ENCODE assay signal across 8 mouse cellular contexts in the genomic region with DNA sequence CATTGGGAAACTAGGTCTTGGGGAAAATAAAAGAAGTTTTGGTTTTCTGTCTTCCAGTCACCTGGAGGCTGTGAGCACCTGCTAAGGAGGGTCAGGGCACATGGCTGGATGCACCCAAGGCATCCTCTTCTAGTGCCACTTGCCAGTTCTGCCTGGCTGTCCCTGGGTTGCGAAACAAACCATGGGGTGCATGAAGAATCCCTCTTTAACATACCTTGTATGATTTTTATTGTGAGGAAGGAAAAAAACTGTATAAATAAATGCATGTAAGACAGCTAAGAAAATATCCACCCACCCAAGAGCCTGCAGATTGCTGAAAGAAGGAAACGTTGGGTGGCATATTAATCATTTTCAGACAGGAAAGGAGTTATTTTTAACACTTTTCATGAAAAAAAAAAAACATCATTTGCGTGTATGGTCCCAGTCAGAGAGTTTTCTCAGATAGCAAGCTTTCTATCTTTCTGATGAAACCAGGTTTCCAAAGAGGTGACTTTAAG.
A peak's percentile ranks its signal among the peaks of the same experiment; 100 is the strongest.
DNase-seq lines count a peak whose midpoint lies in the region; ATAC-seq and TF ChIP-seq lines count a peak whose summit lies in the region.
"Had no signal": no experiment of that assay in that cellular context is flagged by ENCODE, and none has a peak within 500 bp of the region (broad histone marks: within the 10 kb centered on the region; RNA-seq: fewer than 3 reads in every experiment).

No protein-coding gene starts in this region.

- H3K9me3 ChIP-seq in forebrain, embryonic 11.5 days (ENCODE audit: control insufficient read depth, low read length): no peaks in the 10 kb centered on the region
- H3K9me3 ChIP-seq in hindbrain, embryonic 14.5 days (ENCODE audit: control insufficient read depth, low read length): no peaks in the 10 kb centered on the region
- H3K9me3 ChIP-seq in midbrain, postnatal 0 days (ENCODE audit: low read length): no peaks in the 10 kb centered on the region
- H3K9me3 ChIP-seq: intestine, embryonic 15.5 days had no signal

- 45% methylated on average over 3 of the region's 3 CpGs for WGBS in kidney, adult 2 months
- 88% methylated on average over 3 of the region's 3 CpGs for WGBS in forebrain, embryonic 11.5 days
- WGBS in hindbrain, embryonic 14.5 days: 65% methylated on average over 3 of the region's 3 CpGs
- WGBS in midbrain, postnatal 0 days: 52% methylated on average over 3 of the region's 3 CpGs

- H3K27me3 ChIP-seq in kidney, adult 2 months (replicated peaks; ENCODE audit: control insufficient read depth, insufficient read depth, low read length): no peaks in the 10 kb centered on the region
- H3K27me3 ChIP-seq in forebrain, embryonic 11.5 days (ENCODE audit: control insufficient read depth, insufficient read depth, low read length): peaks cover 14% of the 10 kb centered on the region
- 0 out of 2 replicates have a peak, but pooled peaks cover 4% of the 10 kb centered on the region for H3K27me3 ChIP-seq in hindbrain, embryonic 14.5 days (ENCODE audit: control insufficient read depth, insufficient read depth, low read length)
- H3K27me3 ChIP-seq in midbrain, postnatal 0 days (ENCODE audit: insufficient read depth, low read length): no peaks in the 10 kb centered on the region

- H3K27ac ChIP-seq in kidney, adult 2 months (ENCODE audit: insufficient read depth, low read depth, low read length): no peak overlapping the region
- no peak overlapping the region for H3K27ac ChIP-seq in forebrain, embryonic 11.5 days (ENCODE audit: low read depth, low read length)
- peak overlapping the region; percentile 89 for H3K27ac ChIP-seq in hindbrain, embryonic 14.5 days
- peak overlapping the region; percentile 87 for H3K27ac ChIP-seq in midbrain, postnatal 0 days (ENCODE audit: low read depth, low read length)
- H3K27ac ChIP-seq: intestine, embryonic 15.5 days had no signal

- peak; percentile 29 for DNase-seq in kidney, adult 2 months
- DNase-seq in kidney, adult 9 months: no peak
- no peak for DNase-seq in forebrain, embryonic 11.5 days (ENCODE audit: low spot score)
- DNase-seq in hindbrain, embryonic 14.5 days (ENCODE audit: low spot score): peak; percentile 39
- DNase-seq in midbrain, postnatal 0 days (ENCODE audit: low spot score): no peak
- no peak for DNase-seq in thymus, postnatal 10 days (ENCODE audit: low spot score in 2 of 2)
- DNase-seq in layer of hippocampus, postnatal 10 days (ENCODE audit: low spot score in 2 of 2): no peak

- ATAC-seq in forebrain, embryonic 11.5 days (replicated peaks; ENCODE audit: low FRiP score): no peak
- ATAC-seq in hindbrain, embryonic 14.5 days (ENCODE audit: low FRiP score): no peak
- no peak for ATAC-seq in midbrain, postnatal 0 days (ENCODE audit: low FRiP score)
- ATAC-seq: intestine, embryonic 15.5 days had no signal

- no peak for TF ChIP-seq POLR2A in kidney, adult 2 months (IDR thresholded peaks at IDR 0.05; ENCODE audit: low read depth, low read length)

- no peak overlapping the region for H3K4me3 ChIP-seq in kidney, adult 2 months (ENCODE audit: insufficient read depth, low read depth, low read length)
- no peak overlapping the region; the same call in 1 of the 2 replicates for H3K4me3 ChIP-seq in forebrain, embryonic 11.5 days (ENCODE audit: low read depth, low read length)
- H3K4me3 ChIP-seq in hindbrain, embryonic 14.5 days (replicated peaks; ENCODE audit: low read length): peak overlapping the region; percentile 43
- H3K4me3 ChIP-seq in midbrain, postnatal 0 days (ENCODE audit: low read depth, low read length): peak overlapping the region; percentile 60

- no peaks in the 10 kb centered on the region for H3K36me3 ChIP-seq in kidney, adult 2 months (ENCODE audit: control insufficient read depth, insufficient read depth, low read length)
- no peaks in the 10 kb centered on the region for H3K36me3 ChIP-seq in forebrain, embryonic 11.5 days (ENCODE audit: control insufficient read depth, insufficient read depth, low read length)
- H3K36me3 ChIP-seq in hindbrain, embryonic 14.5 days (replicated peaks; ENCODE audit: control insufficient read depth, insufficient read depth): no peaks in the 10 kb centered on the region
- H3K36me3 ChIP-seq in midbrain, postnatal 0 days (ENCODE audit: insufficient read depth, low read length): peaks cover 8% of the 10 kb centered on the region; the same call in 1 of the 2 replicates
- H3K36me3 ChIP-seq: intestine, embryonic 15.5 days had no signal

- no peak for TF ChIP-seq CTCF in kidney, adult 2 months (conservative IDR thresholded peaks at IDR 0.05; ENCODE audit: insufficient read depth, insufficient read length, low read depth, low read length)
- no peak for TF ChIP-seq CTCF in midbrain, postnatal 0 days (IDR thresholded peaks at IDR 0.05)

- no peak overlapping the region for H3K9ac ChIP-seq in forebrain, embryonic 11.5 days (ENCODE audit: low read length)
- peak overlapping the region; percentile 79 for H3K9ac ChIP-seq in hindbrain, embryonic 14.5 days
- peak overlapping the region; percentile 76 for H3K9ac ChIP-seq in midbrain, postnatal 0 days (replicated peaks; ENCODE audit: low read length, poor library complexity, severe bottlenecking)
- H3K9ac ChIP-seq: intestine, embryonic 15.5 days had no signal

- peak overlapping the region; percentile 52; the same call in 1 of the 2 replicates for H3K4me2 ChIP-seq in forebrain, embryonic 11.5 days (ENCODE audit: low read depth, low read length, severe bottlenecking)
- peak overlapping the region; percentile 63 for H3K4me2 ChIP-seq in hindbrain, embryonic 14.5 days (replicated peaks)
- H3K4me2 ChIP-seq in midbrain, postnatal 0 days (ENCODE audit: low read depth, low read length, poor library complexity, severe bottlenecking): peak overlapping the region; percentile 55

- H3K4me1 ChIP-seq in kidney, adult 2 months (ENCODE audit: control insufficient read depth, insufficient read depth, low read length): no peaks in the 10 kb centered on the region
- H3K4me1 ChIP-seq in forebrain, embryonic 11.5 days (replicated peaks; ENCODE audit: control insufficient read depth, insufficient read depth, low read length): no peaks in the 10 kb centered on the region
- peaks cover 32% of the 10 kb centered on the region for H3K4me1 ChIP-seq in hindbrain, embryonic 14.5 days (replicated peaks; ENCODE audit: control insufficient read depth, insufficient read depth, low read length)
- H3K4me1 ChIP-seq in midbrain, postnatal 0 days (ENCODE audit: insufficient read depth, low read length): peaks cover 19% of the 10 kb centered on the region; the same call in 1 of the 2 replicates
- H3K4me1 ChIP-seq: intestine, embryonic 15.5 days had no signal

Comparison
In these comparisons a context has a peak if more than half of its experiments do, and no peak if none do; other contexts are left out.
1. DNase-seq: peak in kidney, adult 2 months (single experiment) and hindbrain, embryonic 14.5 days (single experiment); none in kidney, adult 9 months (single experiment), forebrain, embryonic 11.5 days (single experiment), midbrain, postnatal 0 days (single experiment), thymus, postnatal 10 days (0 of 2) and layer of hippocampus, postnatal 10 days (0 of 2).
2. H3K27ac ChIP-seq: peak in hindbrain, embryonic 14.5 days (single experiment) and midbrain, postnatal 0 days (single experiment); none in kidney, adult 2 months (single experiment) and forebrain, embryonic 11.5 days (single experiment).
3. H3K4me3 ChIP-seq: peak in hindbrain, embryonic 14.5 days (single experiment) and midbrain, postnatal 0 days (single experiment); none in kidney, adult 2 months (single experiment) and forebrain, embryonic 11.5 days (single experiment).
4. Peak in every context shown above with its lines, with median percentiles within 50 percentile points of each other: H3K4me2 ChIP-seq.